Mouse (Mus musculus) kidney, adult 2 months (tissue): ENCODE measurements at regions not wholly inside any gene's neighbourhood (a gene's known extent, or its start where the extent isn't known, plus 50 kb on each side); places are given as distances from the start of the nearest gene placed in this dataset.

Source experiments
- DNase-seq: peaks from one replicate; pipeline ENCODE4 v3.0.0; 2021
- H3K27ac ChIP-seq: fragments of 200-500 bp; 2 replicates; pipeline ENCODE4 v1.5.1; 2012; ENCODE audit warnings: low read depth, low read length, control low read depth, inconsistent platforms; ENCODE audit not compliant: insufficient read depth
- H3K27me3 ChIP-seq: fragments of 200-500 bp; replicated peaks from 2 replicates; pipeline ENCODE4 v1.6.1; 2012; ENCODE audit warnings: mild to moderate bottlenecking, moderate library complexity, low read length, inconsistent platforms; ENCODE audit not compliant: control insufficient read depth, insufficient read depth
- H3K36me3 ChIP-seq: fragments of 200-500 bp; 2 replicates; pipeline ENCODE4 v1.6.1; 2012; ENCODE audit warnings: mild to moderate bottlenecking, moderate library complexity, low read length, inconsistent platforms; ENCODE audit not compliant: control insufficient read depth, insufficient read depth
- H3K4me1 ChIP-seq: fragments of 200-500 bp; 2 replicates; pipeline ENCODE4 v1.6.1; 2011; ENCODE audit warnings: low read length; ENCODE audit not compliant: control insufficient read depth, insufficient read depth
- H3K4me3 ChIP-seq: fragments of 200-500 bp; 2 replicates; pipeline ENCODE4 v1.5.1; 2011; ENCODE audit warnings: mild to moderate bottlenecking, low read depth, low read length, control low read depth; ENCODE audit not compliant: insufficient read depth
- CTCF ChIP-seq: fragments of 200-500 bp; conservative IDR thresholded peaks from 2 replicates; pipeline ENCODE4 v1.5.1; 2011; ENCODE audit warnings: low read depth, mild to moderate bottlenecking, control low read depth, low read length, moderate library complexity, mixed read lengths; ENCODE audit not compliant: insufficient read depth, insufficient read length
- POLR2A ChIP-seq: fragments of 200-500 bp; IDR thresholded peaks from one replicate; pipeline ENCODE4 v1.6.1; 2011; ENCODE audit warnings: low read depth, low read length, control low read depth
- WGBS: fragments of 180-500 bp; shearing (Covaris S2); methylation state at CpG from one replicate; pipeline ENCODE4 v1.1.7; 2018; 5-methylcytosine and 5-hydroxymethylcytosine counted together

- no peaks in the 10 kb centered on the region for H3K27me3 ChIP-seq
- no peaks in the 10 kb centered on the region for H3K4me1 ChIP-seq
- peak; percentile 2 for DNase-seq
- H3K4me3 ChIP-seq, result no peak overlapping the region
- no peak overlapping the region for H3K27ac ChIP-seq
- no peak for TF ChIP-seq POLR2A
- TF ChIP-seq CTCF, result no peak
- no peaks in the 10 kb centered on the region for H3K36me3 ChIP-seq
- 37% methylated on average over 3 of the region's 3 CpGs for WGBS
Observed at GRCm38 (mm10) chr1:161301348-161302075, 50.5 kb upstream of the Prdx6 start.

- WGBS, result 60% methylated on average over 5 of the region's 5 CpGs
- H3K36me3 ChIP-seq, result no peaks in the 10 kb centered on the region
- no peaks in the 10 kb centered on the region for H3K4me1 ChIP-seq
- no peak overlapping the region for H3K4me3 ChIP-seq
- DNase-seq, result no peak
- TF ChIP-seq POLR2A, result no peak
- TF ChIP-seq CTCF, result no peak
- H3K27ac ChIP-seq, result no peak overlapping the region
- no peaks in the 10 kb centered on the region for H3K27me3 ChIP-seq
Observed at GRCm38 (mm10) chr1:161306772-161307499, 55.9 kb upstream of the Prdx6 start.

GRCm38 (mm10) chr1:161309269-161309668 is 58.2 kb upstream of the Prdx6 start:
- 70% methylated on average over 3 of the region's 3 CpGs for WGBS

DNA sequence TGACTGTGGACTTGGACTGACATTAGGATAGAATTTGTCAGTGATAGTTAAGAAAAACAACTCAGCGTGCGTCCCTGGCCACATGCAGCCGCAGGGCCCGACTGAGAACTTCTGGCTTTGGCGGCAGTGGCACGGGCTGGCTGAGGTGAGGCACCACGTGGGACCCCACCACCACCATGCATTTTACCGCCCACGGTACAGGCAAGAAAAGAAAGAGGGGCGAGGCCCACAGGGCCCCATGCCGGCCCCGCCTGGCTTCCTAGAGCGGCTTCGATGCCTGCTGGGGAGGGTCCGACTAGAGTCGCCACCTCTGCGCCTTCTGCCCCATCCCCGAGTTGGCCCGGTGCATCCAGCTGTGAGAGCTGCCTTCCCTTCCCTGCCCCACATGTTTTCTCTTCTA is 63.1 kb upstream of the Prdx6 start:
- Histone ChIP-seq H3K4me3 (no peak overlapping the region), H3K27me3 (no peaks in the 10 kb centered on the region), H3K4me1 (no peaks in the 10 kb centered on the region), H3K36me3 (no peaks in the 10 kb centered on the region), H3K27ac (no peak overlapping the region)
- TF ChIP-seq POLR2A, result no peak
- TF ChIP-seq CTCF, result no peak
- WGBS, result 76% methylated on average over 19 of the region's 19 CpGs
- DNase-seq, result no peak

More at GRCm38 (mm10) chr1:161309269-161309668, 58.2 kb upstream of the Prdx6 start:
- H3K27me3 ChIP-seq, result no peaks in the 10 kb centered on the region
- no peaks in the 10 kb centered on the region for H3K4me1 ChIP-seq
- no peak overlapping the region for H3K4me3 ChIP-seq
- no peak overlapping the region for H3K27ac ChIP-seq
- TF ChIP-seq CTCF (no peak), POLR2A (no peak)
- DNase-seq, result no peak
- no peaks in the 10 kb centered on the region for H3K36me3 ChIP-seq

DNA sequence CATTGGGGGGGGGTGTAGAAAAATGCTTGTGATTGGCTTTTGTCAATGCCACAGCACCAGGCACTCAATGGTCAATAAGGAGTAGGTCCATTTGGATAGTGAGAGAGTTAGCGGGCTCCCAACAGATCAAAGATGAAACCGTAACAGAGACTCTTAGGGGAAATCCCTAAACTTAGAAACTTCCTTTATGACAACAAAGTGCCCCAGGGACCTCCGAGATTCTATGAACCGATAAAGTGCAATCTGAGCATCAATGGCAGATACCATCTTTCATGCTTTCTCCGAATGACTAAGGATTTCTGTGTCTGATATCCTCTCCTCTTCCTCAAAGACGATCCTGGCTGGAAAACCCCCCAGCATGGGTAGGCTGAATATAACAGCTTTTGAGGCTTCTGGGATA is 70.7 kb upstream of the Prdx6 start:
- H3K4me3 ChIP-seq, result no peak overlapping the region
- WGBS, result 85% methylated on average over 6 of the region's 6 CpGs
- no peak for TF ChIP-seq POLR2A
- TF ChIP-seq CTCF, result no peak
- no peaks in the 10 kb centered on the region for H3K27me3 ChIP-seq
- H3K36me3 ChIP-seq, result no peaks in the 10 kb centered on the region
- no peak overlapping the region for H3K27ac ChIP-seq
- no peaks in the 10 kb centered on the region for H3K4me1 ChIP-seq
- DNase-seq, result no peak

DNA sequence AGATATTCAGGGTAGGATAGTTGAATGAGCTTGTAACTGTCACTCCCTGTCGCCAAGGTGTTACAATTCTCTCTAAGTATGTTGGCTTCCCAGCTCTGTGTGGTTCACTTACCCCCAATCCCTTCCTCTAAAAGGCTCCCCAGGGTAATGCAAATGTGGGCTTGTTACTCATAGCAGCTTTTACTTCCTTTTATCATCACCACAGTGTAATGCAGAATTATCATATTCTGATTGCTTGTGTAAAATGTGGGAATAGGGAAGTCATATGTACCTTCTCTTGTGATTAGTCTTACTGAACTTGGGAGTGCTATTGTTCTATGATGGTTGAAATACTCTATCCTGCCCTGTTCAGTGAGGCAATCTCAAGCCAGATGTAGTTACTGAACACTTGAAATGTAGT is 66.0 kb upstream of the Tnfsf4 start:
- Histone ChIP-seq H3K27me3 (no peaks in the 10 kb centered on the region), H3K4me3 (no peak overlapping the region), H3K27ac (no peak overlapping the region), H3K4me1 (no peaks in the 10 kb centered on the region), H3K36me3 (no peaks in the 10 kb centered on the region)
- no peak for DNase-seq
- WGBS, result 78% methylated on average over 1 of the region's 1 CpGs
- TF ChIP-seq CTCF, result no peak
- TF ChIP-seq POLR2A, result no peak

- Histone ChIP-seq H3K4me1 (no peaks in the 10 kb centered on the region), H3K27ac (no peak overlapping the region), H3K27me3 (no peaks in the 10 kb centered on the region), H3K4me3 (no peak overlapping the region), H3K36me3 (no peaks in the 10 kb centered on the region)
- TF ChIP-seq POLR2A, result no peak
- no peak for TF ChIP-seq CTCF
- no peak for DNase-seq
- WGBS, result 59% methylated on average over 3 of the region's 3 CpGs
Observed at GRCm38 (mm10) chr1:161333151-161333550, 62.1 kb upstream of the Tnfsf4 start.

DNA sequence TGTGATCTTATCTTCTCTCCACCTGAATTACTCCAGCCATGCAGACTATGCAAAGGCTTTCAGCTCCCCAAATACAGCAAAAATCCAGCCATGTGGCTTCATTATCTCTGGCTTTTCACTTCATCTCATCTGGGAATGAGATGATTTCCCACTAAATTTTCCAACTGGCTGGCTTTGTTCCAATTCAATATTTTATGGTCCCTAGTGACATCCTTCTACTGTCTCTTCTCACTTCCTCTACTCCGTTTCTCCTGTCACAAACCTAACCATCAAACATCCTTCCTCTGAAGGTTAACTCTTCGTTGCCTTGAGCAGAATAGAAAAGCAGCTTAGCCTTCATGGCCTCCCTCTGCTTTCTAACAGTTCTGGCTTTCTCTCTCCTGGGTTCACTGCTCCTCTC is 50.1 kb upstream of the Tnfsf4 start:
- WGBS, result 43% methylated on average over 2 of the region's 2 CpGs
- Histone ChIP-seq H3K4me3 (no peak overlapping the region), H3K4me1 (no peaks in the 10 kb centered on the region), H3K27ac (no peak overlapping the region), H3K36me3 (no peaks in the 10 kb centered on the region), H3K27me3 (no peaks in the 10 kb centered on the region)
- no peak for TF ChIP-seq POLR2A
- no peak for TF ChIP-seq CTCF
- no peak for DNase-seq
